Mouse (Mus musculus): ENCODE data around the gene Olfr180.

The Olfr180 gene

GRCm38 (mm10) chr16:58929292-58929691, at the start of gene Olfr180:
Gene Olfr180 (minus strand): TSS chr16:58929392.
- in situ Hi-C loops (cut with MboI) = no loop called here

GRCm38 (mm10) chr16:58928655-58929054, 537 bp downstream of the Olfr180 start, which contains the start of gene Olfr181:
Gene Olfr181 (minus strand): TSS chr16:58928755.
- in situ Hi-C loops (cut with MboI) = no loop called here

- in situ Hi-C loops (cut with MboI) = no loop called here
Observed at GRCm38 (mm10) chr16:58891963-58892362, 37.2 kb downstream of the Olfr180 start, which contains the start of gene Olfr178. Gene Olfr178 (minus strand): TSS chr16:58892063.

- in situ Hi-C loops (cut with MboI) = no loop called here
Observed at GRCm38 (mm10) chr16:58884416-58884815, 44.8 kb downstream of the Olfr180 start.

GRCm38 (mm10) chr16:58874668-58875067, 54.5 kb downstream of the Olfr180 start, which contains the start of gene Olfr177:
Gene Olfr177 (minus strand): TSS chr16:58874768.
- in situ Hi-C loops (cut with MboI) = no loop called here
